Mouse (Mus musculus) heart, embryonic 14.5 days (tissue): ENCODE data around the gene Zc3hc1. TPM values are rescaled to one million over a fixed set of nuclear protein-coding genes. Genes with fewer than 3 reads are reported as not detected.

ENCODE experiments used
- ATAC-seq: fragments of 200-750 bp; cut with Nextera tagmentation; 2 replicates; pipeline ENCODE4 v1.8.0; 2017; ENCODE audit warnings: low read depth, moderate TSS enrichment; ENCODE audit not compliant: insufficient number of reproducible peaks, insufficient read depth, low FRiP score
- H3K27ac ChIP-seq, 2 experiments: fragments of 200-500 bp in 1 of 2; fragments of 300-500 bp in 1 of 2; sonication (generic) in 1 of 2; replicated peaks in 1 of 2; 2 replicates each; pipeline ENCODE4 v1.5.1; 2012 to 2014; ENCODE audit warnings: low read depth in 2 of 2, low read length in 2 of 2, control low read depth in 1 of 2, mild to moderate bottlenecking in 1 of 2, mixed read lengths in 1 of 2; ENCODE audit not compliant: control insufficient read depth in 1 of 2, insufficient read depth in 1 of 2
- H3K27me3 ChIP-seq: fragments of 300-500 bp; sonication (generic); 2 replicates; pipeline ENCODE4 v1.6.1; 2014; ENCODE audit warnings: mild to moderate bottlenecking, low read length, control low read depth; ENCODE audit not compliant: control insufficient read depth, insufficient read depth
- H3K36me3 ChIP-seq: fragments of 300-500 bp; sonication (generic); 2 replicates; pipeline ENCODE4 v1.6.1; 2014; ENCODE audit warnings: mild to moderate bottlenecking, control low read depth, low read length, mixed read lengths; ENCODE audit not compliant: control insufficient read depth, insufficient read depth
- H3K4me1 ChIP-seq, 2 experiments: fragments of 200-500 bp in 1 of 2; fragments of 300-500 bp in 1 of 2; sonication (generic) in 1 of 2; 2 replicates each; pipeline ENCODE4 v1.6.1; 2012 to 2014; ENCODE audit warnings: low read length in 2 of 2, control low read depth in 1 of 2, mixed read lengths in 1 of 2; ENCODE audit not compliant: control insufficient read depth in 2 of 2, insufficient read depth in 2 of 2
- H3K4me2 ChIP-seq: fragments of 300-500 bp; sonication (generic); 2 replicates; pipeline ENCODE4 v1.6.1; 2014; ENCODE audit warnings: mild to moderate bottlenecking, low read length
- H3K4me3 ChIP-seq, 2 experiments: fragments of 200-500 bp in 1 of 2; fragments of 300-500 bp in 1 of 2; sonication (generic) in 1 of 2; 2 replicates each; pipeline ENCODE4 v1.5.1; 2012 to 2014; ENCODE audit warnings: low read length in 2 of 2, mild to moderate bottlenecking in 2 of 2, control low read depth in 1 of 2, low read depth in 1 of 2, moderate library complexity in 1 of 2; ENCODE audit not compliant: control insufficient read depth in 1 of 2, insufficient read depth in 1 of 2
- H3K9ac ChIP-seq: fragments of 300-500 bp; sonication (generic); 2 replicates; pipeline ENCODE4 v1.6.1; 2014; ENCODE audit warnings: mild to moderate bottlenecking, low read length
- H3K9me3 ChIP-seq: fragments of 300-500 bp; sonication (generic); 2 replicates; pipeline ENCODE4 v1.6.1; 2016; ENCODE audit warnings: low read length, control low read depth; ENCODE audit not compliant: control insufficient read depth
- WGBS: fragments of 180-500 bp; shearing (Covaris S2); extraction: QIAGEN DNeasy Blood & Tissue Kit; methylation state at CpG from one replicate; pipeline ENCODE4 v1.1.7; 2014; 5-methylcytosine and 5-hydroxymethylcytosine counted together
- polyA plus RNA-seq: library from polyadenylated mRNA; unstranded; fragments of >200 nt; fragmentation: Nextera tagmentation; extraction: Ambion mirVana; gene quantifications from 2 replicates; pipeline ENCODE4 v1.2.1, GENCODE M21; 2014

The Zc3hc1 gene
- polyA plus RNA-seq, 1 experiment from 2014 or later, result 40.7 TPM

- WGBS, result 41% methylated on average over 4 of the region's 4 CpGs
- peaks cover 14 to 18% of the 10 kb centered on the region in 2 experiments; a peak in 3 of 4 replicates for H3K4me1 ChIP-seq
- H3K4me2 ChIP-seq, result no peak overlapping the region; the same call in 1 of the 2 replicates
- H3K36me3 ChIP-seq, result no peaks in the 10 kb centered on the region
- H3K27me3 ChIP-seq, result no peaks in the 10 kb centered on the region
- H3K27ac ChIP-seq, result peak overlapping the region; percentile 65 to 73
- no peaks in the 10 kb centered on the region for H3K9me3 ChIP-seq
- no peak overlapping the region for H3K4me3 ChIP-seq
- no peak for ATAC-seq
- H3K9ac ChIP-seq, result peak overlapping the region; percentile 40; the same call in 1 of the 2 replicates
Measured at GRCm38 (mm10) chr6:30340231-30340873, 50.5 kb downstream of the Zc3hc1 start.

GRCm38 (mm10) chr6:30336912-30337311, 53.9 kb downstream of the Zc3hc1 start:
- Histone ChIP-seq H3K4me3 (no peak overlapping the region; a peak in 1 of 4 replicates), H3K27me3 (no peaks in the 10 kb centered on the region), H3K4me2 (peak overlapping the region; percentile 48), H3K9me3 (no peaks in the 10 kb centered on the region), H3K9ac (0 out of 2 replicates have a peak overlapping the region, but pooled peaks have one; percentile 38), H3K36me3 (no peaks in the 10 kb centered on the region), H3K4me1 (peaks cover 14 to 23% of the 10 kb centered on the region in 2 experiments; a peak in 3 of 4 replicates), H3K27ac (peak overlapping the region; percentile 7 to 57)
- ATAC-seq, result peak; percentile 81
- 6% methylated on average over 5 of the region's 5 CpGs for WGBS

GRCm38 (mm10) chr6:30332262-30332661, 58.6 kb downstream of the Zc3hc1 start:
- H3K27ac ChIP-seq, result no peak overlapping the region
- WGBS, result 67% methylated on average over 4 of the region's 4 CpGs

GRCm38 (mm10) chr6:30330706-30331105, 60.1 kb downstream of the Zc3hc1 start:
- no peaks in the 10 kb centered on the region for H3K27me3 ChIP-seq
- 68% methylated on average over 5 of the region's 5 CpGs for WGBS
- no peak overlapping the region for H3K4me2 ChIP-seq
- H3K27ac ChIP-seq, result no peak overlapping the region
- H3K9me3 ChIP-seq, result no peaks in the 10 kb centered on the region
- ATAC-seq, result no peak
- H3K4me1 ChIP-seq, result peaks cover 0 to 10% of the 10 kb centered on the region in 2 experiments; a peak in 1 of 4 replicates
- no peak overlapping the region for H3K4me3 ChIP-seq
- H3K9ac ChIP-seq, result no peak overlapping the region
- no peaks in the 10 kb centered on the region for H3K36me3 ChIP-seq

More at GRCm38 (mm10) chr6:30332262-30332661, 58.6 kb downstream of the Zc3hc1 start:
- Histone ChIP-seq H3K36me3 (no peaks in the 10 kb centered on the region), H3K9ac (no peak overlapping the region), H3K4me3 (no peak overlapping the region), H3K4me1 (peaks cover 5 to 14% of the 10 kb centered on the region in 2 experiments; a peak in 3 of 4 replicates), H3K9me3 (no peaks in the 10 kb centered on the region), H3K4me2 (no peak overlapping the region), H3K27me3 (no peaks in the 10 kb centered on the region)
- ATAC-seq, result no peak

GRCm38 (mm10) chr6:30325932-30326501, 64.8 kb downstream of the Zc3hc1 start:
- Histone ChIP-seq H3K36me3 (no peaks in the 10 kb centered on the region), H3K9ac (no peak overlapping the region), H3K4me1 (peaks cover 0 to 4% of the 10 kb centered on the region in 2 experiments; a peak in 1 of 4 replicates), H3K27ac (peak overlapping the region in 1 of 2 experiments; percentile 44; a peak in 1 of 4 replicates), H3K27me3 (no peaks in the 10 kb centered on the region), H3K9me3 (no peaks in the 10 kb centered on the region), H3K4me2 (no peak overlapping the region), H3K4me3 (no peak overlapping the region)
- no peak for ATAC-seq
- 57% methylated on average over 4 of the region's 4 CpGs for WGBS

- no peaks in the 10 kb centered on the region; a peak in 1 of 4 replicates for H3K4me1 ChIP-seq
- no peak for ATAC-seq
- no peaks in the 10 kb centered on the region for H3K27me3 ChIP-seq
- no peak overlapping the region for H3K27ac ChIP-seq
- WGBS, result 51% methylated on average over 4 of the region's 4 CpGs
- H3K9me3 ChIP-seq, result no peaks in the 10 kb centered on the region
- no peak overlapping the region for H3K9ac ChIP-seq
- no peak overlapping the region for H3K4me2 ChIP-seq
- no peaks in the 10 kb centered on the region for H3K36me3 ChIP-seq
- no peak overlapping the region for H3K4me3 ChIP-seq
Measured at GRCm38 (mm10) chr6:30321002-30321401, 69.8 kb downstream of the Zc3hc1 start.

GRCm38 (mm10) chr6:30319216-30319615, 71.6 kb downstream of the Zc3hc1 start:
- no peak overlapping the region for H3K9ac ChIP-seq

More at GRCm38 (mm10) chr6:30319216-30319615, 71.6 kb downstream of the Zc3hc1 start:
- no peak for ATAC-seq
- Histone ChIP-seq H3K27me3 (no peaks in the 10 kb centered on the region), H3K4me1 (no peaks in the 10 kb centered on the region), H3K9me3 (no peaks in the 10 kb centered on the region), H3K36me3 (no peaks in the 10 kb centered on the region), H3K27ac (no peak overlapping the region), H3K4me2 (no peak overlapping the region), H3K4me3 (no peak overlapping the region)
- 72% methylated on average over 5 of the region's 5 CpGs for WGBS
